Mouse (Mus musculus) adrenal gland, adult 10 weeks (tissue): ENCODE measurements around the gene Ces1h. TPM values are rescaled to one million over a fixed set of nuclear protein-coding genes. Genes with fewer than 3 reads are reported as not detected.

Source experiments
- polyA plus RNA-seq: library from polyadenylated mRNA; stranded (reverse); fragments of 350-450 nt; fragmentation: Illumina TruSeq; extraction: RNeasy Lipid Tissue Mini Kit (QIAGEN cat#74804); gene quantifications from one replicate; pipeline ENCODE4 v1.2.3, GENCODE M21; 2014; ENCODE audit warnings: low read depth, low replicate concordance

The Ces1h gene
- polyA plus RNA-seq: not detected

DNA sequence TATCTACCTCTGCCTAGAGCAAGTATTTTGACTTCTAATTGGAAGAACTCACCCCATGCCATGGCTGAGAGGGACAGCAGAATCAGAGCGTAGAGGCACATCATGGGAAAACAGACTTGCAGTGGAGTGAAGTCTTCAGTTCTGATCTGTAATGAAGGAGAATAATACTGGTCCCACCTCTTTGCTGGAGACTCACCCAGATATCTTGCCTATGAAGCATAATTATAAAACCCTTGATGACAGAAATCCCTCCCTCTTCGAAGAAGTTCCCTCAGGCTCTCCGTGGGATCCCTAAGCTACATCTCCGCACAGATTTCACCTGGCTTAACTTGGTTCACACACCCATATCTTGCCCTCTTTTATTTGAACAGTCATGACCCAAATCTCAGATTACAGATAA, at the start of gene Ces1h:
Gene Ces1h, minus strand, starts transcription at position 101 of the 400 bp plus-strand sequence.

DNA sequence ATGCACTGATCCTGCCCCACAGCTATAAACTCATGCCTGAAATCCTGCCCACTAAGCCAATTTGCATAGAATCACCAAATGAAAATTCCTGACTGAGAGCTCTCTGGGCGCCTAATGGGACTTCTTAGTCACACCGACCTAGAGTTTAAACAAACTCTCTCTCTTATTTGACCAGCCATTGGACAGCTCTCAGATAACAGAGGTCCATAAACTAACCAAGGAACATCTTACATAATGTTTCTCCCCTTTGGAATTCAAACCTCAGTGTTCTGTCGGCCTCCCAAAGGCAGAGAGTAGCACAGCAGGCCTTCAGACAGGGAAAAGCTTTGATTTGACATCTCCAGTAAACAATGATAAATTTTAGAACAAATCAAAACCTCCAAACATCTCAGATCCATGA, 42.3 kb downstream of the Ces1h start, which contains the start of gene Ces1g:
Gene Ces1g, minus strand, starts transcription at position 102 of the 400 bp plus-strand sequence.

Other genes starting within 250 kb of the Ces1h start
- gene Ces1c, start 248.4 kb downstream of the Ces1h start, polyA plus RNA-seq: not detected
- 167 TPM for gene Ces1d, start 181.9 kb downstream of the Ces1h start, polyA plus RNA-seq
- not detected for gene Ces1e, start 150.1 kb downstream of the Ces1h start, polyA plus RNA-seq
- 23.7 TPM for gene Ces1f, start 100.0 kb downstream of the Ces1h start, polyA plus RNA-seq
- gene Ces1g, start 42.4 kb downstream of the Ces1h start, polyA plus RNA-seq: not detected
- gene Ces5a, start 156.1 kb upstream of the Ces1h start, polyA plus RNA-seq: not detected